Mouse (Mus musculus) gonadal fat pad, adult 2 months (tissue): Measurements from ENCODE around the gene Ubxn6. TPM values are rescaled to one million over a fixed set of nuclear protein-coding genes. Genes with fewer than 3 reads are reported as not detected.
"Not testable (repeated sequence)": the region's sequence is repeated elsewhere in the genome, so short reads cannot be mapped to it uniquely, and the experiment has no call there.

Source experiments
- DNase-seq: peaks from one replicate; pipeline ENCODE4 v3.0.0-alpha.2; 2012; ENCODE audit warnings: low read depth
- polyA plus RNA-seq: library from polyadenylated mRNA; depleted of rRNA; stranded (reverse); fragments of >200 nt; gene quantifications from 2 replicates; pipeline ENCODE4 v1.2.3, GENCODE M21; 2012; rRNA removed

The Ubxn6 gene
- polyA plus RNA-seq = 100 and 112 TPM in 2 replicates

- DNase-seq = no peak
Measured at GRCm38 (mm10) chr17:56074827-56075208, at the start of gene Ubxn6. Gene Ubxn6, minus strand, starts transcription at chr17:56075028.

GRCm38 (mm10) chr17:56123681-56124340 lies 49.0 kb upstream of the Ubxn6 start:
- DNase-seq = no peak

GRCm38 (mm10) chr17:56123161-56123560 lies 48.3 kb upstream of the Ubxn6 start:
- DNase-seq = no peak

GRCm38 (mm10) chr17:56121826-56122225 lies 47.0 kb upstream of the Ubxn6 start, which contains the start of gene Lrg1:
Gene Lrg1, minus strand, starts transcription at chr17:56122001.
- DNase-seq = no peak

- DNase-seq = no peak
Measured at GRCm38 (mm10) chr17:56119981-56120880, 45.4 kb upstream of the Ubxn6 start.

- no peak for DNase-seq
Measured at GRCm38 (mm10) chr17:56119431-56119830, 44.6 kb upstream of the Ubxn6 start.

GRCm38 (mm10) chr17:56117251-56117710 lies 42.5 kb upstream of the Ubxn6 start, which contains the start of gene Plin5:
Gene Plin5, minus strand, starts transcription at chr17:56117596.
- no peak for DNase-seq

- DNase-seq = no peak
Measured at GRCm38 (mm10) chr17:56116193-56116592, 41.4 kb upstream of the Ubxn6 start.

GRCm38 (mm10) chr17:56112743-56113142 lies 37.9 kb upstream of the Ubxn6 start:
- no peak for DNase-seq

- no peak for DNase-seq
Measured at GRCm38 (mm10) chr17:56111864-56112263, 37.0 kb upstream of the Ubxn6 start.

GRCm38 (mm10) chr17:56111021-56111420 lies 36.2 kb upstream of the Ubxn6 start:
- no peak for DNase-seq

GRCm38 (mm10) chr17:56110571-56110970 lies 35.7 kb upstream of the Ubxn6 start:
- no peak for DNase-seq

- DNase-seq = no peak
Measured at GRCm38 (mm10) chr17:56109219-56110051, 34.6 kb upstream of the Ubxn6 start, which contains the start of gene Plin4. Gene Plin4, minus strand, starts transcription at chr17:56109803.

- DNase-seq = no peak
Measured at GRCm38 (mm10) chr17:56108334-56109044, 33.7 kb upstream of the Ubxn6 start.

- no peak for DNase-seq
Measured at GRCm38 (mm10) chr17:56107736-56108135, 32.9 kb upstream of the Ubxn6 start.

GRCm38 (mm10) chr17:56106981-56107380 lies 32.2 kb upstream of the Ubxn6 start:
- no peak for DNase-seq

GRCm38 (mm10) chr17:56106436-56106835 lies 31.6 kb upstream of the Ubxn6 start:
- not testable (repeated sequence) for DNase-seq

- DNase-seq = not testable (repeated sequence)
Measured at GRCm38 (mm10) chr17:56104821-56105220, 30.0 kb upstream of the Ubxn6 start.

- no peak for DNase-seq
Measured at GRCm38 (mm10) chr17:56103465-56104285, 28.8 kb upstream of the Ubxn6 start.

GRCm38 (mm10) chr17:56102927-56103326 lies 28.1 kb upstream of the Ubxn6 start:
- no peak for DNase-seq
